11 mouse cellular contexts compared by ENCODE assay signal in genomic region chr7:35650716-35651410, GRCm38 (mm10). TPM values are rescaled to one million over a fixed set of nuclear protein-coding genes. Genes with fewer than 3 reads are reported as not detected.
DNase-seq lines count a peak whose midpoint lies in the region; TF ChIP-seq lines count a peak whose summit lies in the region.
"Had no signal": no experiment of that assay in that cellular context is flagged by ENCODE, and none has a peak within 500 bp of the region (broad histone marks: within the 10 kb centered on the region; RNA-seq: fewer than 3 reads in every experiment).

No protein-coding gene starts in this region.

- TF ChIP-seq POLR2A in brain, embryonic 14.5 days (IDR thresholded peaks at IDR 0.05; ENCODE audit: borderline replicate concordance, extremely low read depth, insufficient read depth, insufficient read length, poor library complexity, severe bottlenecking) = no peak
- TF ChIP-seq POLR2A in myocyte (IDR thresholded peaks at IDR 0.05; ENCODE audit: insufficient read length, low read depth) = no peak

- H3K4me2 ChIP-seq in myocyte (ENCODE audit: low read depth) = peak overlapping the region; percentile 70
- H3K4me2 ChIP-seq: hindbrain, embryonic 13.5 days; neural tube, embryonic 13.5 days had no signal

- H3K27me3 ChIP-seq in myocyte (ENCODE audit: control insufficient read depth, insufficient read depth, insufficient read length) = peaks cover 12% of the 10 kb centered on the region
- H3K27me3 ChIP-seq: hindbrain, embryonic 13.5 days; neural tube, embryonic 13.5 days had no signal

- no peak overlapping the region for H3K4me3 ChIP-seq in myocyte
- H3K4me3 ChIP-seq: hindbrain, embryonic 13.5 days; neural tube, embryonic 13.5 days had no signal

- H3ac ChIP-seq in myocyte (ENCODE audit: control insufficient read depth, insufficient read length) = no peak overlapping the region

- TF ChIP-seq CTCF in brain, embryonic 14.5 days (IDR thresholded peaks at IDR 0.05; ENCODE audit: borderline replicate concordance, extremely low read depth, insufficient read depth, insufficient read length) = peak; percentile 44; the same call in 1 of the 2 replicates

- no peaks in the 10 kb centered on the region for H3K36me3 ChIP-seq in myocyte (ENCODE audit: control insufficient read depth, insufficient read depth)
- H3K36me3 ChIP-seq: hindbrain, embryonic 13.5 days; neural tube, embryonic 13.5 days had no signal

- peak; percentile 15 for DNase-seq in left cerebral cortex, adult 11 months (ENCODE audit: low spot score)
- DNase-seq in left cerebral cortex, adult 8-10 months (ENCODE audit: low spot score in 2 of 2) = no peak
- DNase-seq in brain, embryonic 14.5 days (ENCODE audit: low read depth) = peak; percentile 67
- peak; percentile 11 for DNase-seq in gastrocnemius, postnatal 25 days
- no peak for DNase-seq in embryo, embryonic 9.5 days (ENCODE audit: extremely low spot score)
- no peak for DNase-seq in urinary bladder, postnatal 14 days (ENCODE audit: low spot score)
- DNase-seq: cerebellum, adult 8-10 months; thymus, adult 18-20 months had no signal

- H3K79me2 ChIP-seq in myocyte (ENCODE audit: control insufficient read depth, insufficient read depth) = peaks cover 10% of the 10 kb centered on the region

TF ChIP-seq in myocyte, 11 proteins besides CTCF, POLR2A, EP300 and RAD21:
- TF ChIP-seq CEBPB (IDR thresholded peaks at IDR 0.05; ENCODE audit: insufficient read depth, poor library complexity, severe bottlenecking) (no peak), TCF12 (IDR thresholded peaks at IDR 0.05; ENCODE audit: insufficient read depth, poor library complexity, severe bottlenecking) (no peak), SRF (IDR thresholded peaks at IDR 0.05; ENCODE audit: control insufficient read depth, insufficient read length, low read depth) (no peak), TCF3 (IDR thresholded peaks at IDR 0.05; ENCODE audit: insufficient read length, low read depth) (no peak), POLR2AphosphoS2 (IDR thresholded peaks at IDR 0.05; ENCODE audit: insufficient read length, low read depth) (no peak), MAX (IDR thresholded peaks at IDR 0.05; ENCODE audit: low read depth) (no peak)

RNA-seq across cellular contexts. Expression of gene Pdcd5, which starts 3.5 kb away (rescaled TPM):
- total RNA-seq in left cerebral cortex, adult 8-10 months (2022) = 10 to 100 TPM; 50.1 to 63.9 (median 55.4) TPM
- polyA plus RNA-seq in brain, embryonic 14.5 days (2012; rRNA removed) = 138 and 144 TPM in 2 replicates
- total RNA-seq in gastrocnemius, postnatal 25 days (2021) = 100 to 1,000 TPM; 110 to 118 TPM
- polyA plus RNA-seq in myocyte (2012; fragmentation: generic; extraction: Trizol) = 160 TPM

Comparison
In these comparisons a context has a peak if more than half of its experiments do, and no peak if none do; other contexts are left out.
1. DNase-seq: peak in left cerebral cortex, adult 11 months (single experiment), brain, embryonic 14.5 days (single experiment) and gastrocnemius, postnatal 25 days (single experiment); none in left cerebral cortex, adult 8-10 months (0 of 2), embryo, embryonic 9.5 days (single experiment) and urinary bladder, postnatal 14 days (single experiment).